Mouse (Mus musculus) embryonic fibroblast, embryonic 13.5 days (primary cell): ENCODE measurements around the gene Tmem150c.

Experiments used
- CTCF ChIP-seq: IDR thresholded peaks from 2 replicates; pipeline ENCODE4 v1.5.1; 2011; ENCODE audit warnings: mild to moderate bottlenecking, control low read depth, low read length, moderate library complexity, borderline replicate concordance; ENCODE audit not compliant: insufficient read depth
- POLR2A ChIP-seq: IDR thresholded peaks from 2 replicates; pipeline ENCODE4 v1.6.1; 2011; ENCODE audit warnings: low read depth, mild to moderate bottlenecking, control low read depth, low read length, moderate library complexity

- TF ChIP-seq POLR2A = no peak
- TF ChIP-seq CTCF = no peak
These were observed 115.6 kb downstream of the Tmem150c start for GRCm38 (mm10) chr5:100044030-100044429.
